Mouse (Mus musculus) right cerebral cortex, adult 2 months (tissue): Measurements from ENCODE around the gene Aqp6.

Experiments used
- DNase-seq, 2 experiments: peaks; one replicate each; pipeline ENCODE4 v3.0.0; 2021 to 2022; ENCODE audit warnings: low spot score in 2 of 2

The Aqp6 gene

GRCm38 (mm10) chr15:99643832-99644231 is 42.6 kb downstream of the Aqp6 start:
- no peak for DNase-seq

GRCm38 (mm10) chr15:99644776-99645175 is 43.6 kb downstream of the Aqp6 start:
- peak; percentile 35 to 57 for DNase-seq

GRCm38 (mm10) chr15:99648326-99648725 is 47.1 kb downstream of the Aqp6 start:
- DNase-seq: no peak

- no peak for DNase-seq
Measured at GRCm38 (mm10) chr15:99649067-99649761, 48.0 kb downstream of the Aqp6 start.

GRCm38 (mm10) chr15:99650304-99650703 is 49.1 kb downstream of the Aqp6 start:
- no peak for DNase-seq

- DNase-seq: peak; percentile 98 to 99
Measured at GRCm38 (mm10) chr15:99651163-99651872, 50.1 kb downstream of the Aqp6 start, which contains the start of gene Racgap1. Gene Racgap1 (minus strand): TSS chr15:99651656.

- DNase-seq: no peak
Measured at GRCm38 (mm10) chr15:99651984-99652872, 51.0 kb downstream of the Aqp6 start.

- DNase-seq: no peak
Measured at GRCm38 (mm10) chr15:99653291-99653690, 52.1 kb downstream of the Aqp6 start.

GRCm38 (mm10) chr15:99653876-99654275 is 52.7 kb downstream of the Aqp6 start:
- DNase-seq: peak in 1 of 2 experiments; percentile 27
